Mouse (Mus musculus) layer of hippocampus, postnatal 25 days (tissue): ENCODE measurements around the gene Gm20854. TPM values are rescaled to one million over a fixed set of nuclear protein-coding genes. Genes with fewer than 3 reads are reported as not detected.
"Not testable (repeated sequence)": the region's sequence is repeated elsewhere in the genome, so short reads cannot be mapped to it uniquely, and the experiment has no call there.

Source experiments
- DNase-seq, 2 experiments: peaks; one replicate each; pipeline ENCODE4 v3.0.0; 2022; ENCODE audit warnings: mixed read lengths in 2 of 2, low spot score in 1 of 2; ENCODE audit errors: extremely low spot score in 1 of 2
- total RNA-seq, 2 experiments: library from RNA; stranded (reverse); gene quantifications; 2 replicates each; pipeline ENCODE4 v1.2.3; 2021

Gm20854 gene
- not detected for total RNA-seq

- not testable (repeated sequence) for DNase-seq
Observed at GRCm38 (mm10) chrY:85530808-85531207, at the start of gene Gm20854. Gene Gm20854, minus strand, starts transcription at chrY:85530908.
